7 mouse cellular contexts compared by ENCODE assay signal in the genomic region with DNA sequence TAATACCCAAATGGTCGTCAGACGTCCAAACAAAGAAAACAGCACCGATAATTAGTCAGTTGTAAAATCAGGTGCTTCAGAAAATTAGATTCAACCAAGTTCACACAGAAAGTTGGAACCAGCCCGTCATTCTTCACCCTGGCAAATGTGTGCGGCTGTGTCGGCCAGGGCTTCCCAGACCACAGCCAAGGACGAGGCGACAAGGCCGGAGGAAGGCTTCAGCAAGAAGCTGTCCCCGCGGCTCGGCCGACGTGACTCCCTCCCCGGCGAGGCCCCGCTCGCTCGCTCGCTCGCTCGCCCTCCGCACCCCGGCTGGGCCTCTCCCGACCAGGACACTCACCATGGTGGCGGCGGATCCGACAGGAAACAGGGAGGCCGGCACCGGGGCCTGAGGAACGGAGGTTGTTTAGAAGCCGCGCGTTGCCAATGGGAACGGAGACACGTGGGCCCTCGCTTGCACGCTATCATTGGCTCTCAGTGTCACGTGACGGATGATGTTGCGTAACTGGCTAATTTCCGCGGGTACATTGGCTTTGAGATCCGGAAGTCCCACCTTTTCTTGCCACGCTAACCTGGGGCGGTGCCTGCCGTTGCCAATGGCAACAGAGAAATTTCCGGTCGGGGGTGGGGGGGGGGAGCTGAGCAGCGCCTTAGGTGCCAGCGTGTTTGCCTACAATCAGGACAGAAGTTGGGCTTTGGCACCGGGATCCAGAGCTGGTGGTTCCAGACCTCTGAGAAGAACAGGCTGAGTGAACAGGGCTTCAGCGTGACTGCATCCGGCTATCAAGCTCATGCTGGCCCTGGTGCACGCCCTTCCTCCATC. TPM values are rescaled to one million over a fixed set of nuclear protein-coding genes. Genes with fewer than 3 reads are reported as not detected.
DNase-seq lines count a peak whose midpoint lies in the region; ATAC-seq lines count a peak whose summit lies in the region.

A gene (minus strand): TSS at position 512 of the 823 bp plus-strand sequence.

- no peaks in the 10 kb centered on the region for H3K9me3 ChIP-seq in embryonic facial prominence, embryonic 11.5 days (replicated peaks; ENCODE audit: control insufficient read depth, low read length)
- no peaks in the 10 kb centered on the region for H3K9me3 ChIP-seq in limb, embryonic 10.5 days (replicated peaks)
- H3K9me3 ChIP-seq in midbrain, embryonic 13.5 days: no peaks in the 10 kb centered on the region

- peak within 1 kb of the TSS; percentile 84 for H3K4me3 ChIP-seq in embryonic facial prominence, embryonic 11.5 days (ENCODE audit: low read depth, low read length)
- H3K4me3 ChIP-seq in limb, embryonic 10.5 days: peak within 1 kb of the TSS; percentile 88
- H3K4me3 ChIP-seq in midbrain, embryonic 13.5 days (replicated peaks): peak within 1 kb of the TSS; percentile 63

- ATAC-seq in embryonic facial prominence, embryonic 11.5 days (replicated peaks; ENCODE audit: insufficient number of reproducible peaks, low FRiP score, low TSS enrichment, low read depth): peak; percentile 99
- ATAC-seq in granulocyte monocyte progenitor cell, adult 5-6 weeks (replicated peaks; ENCODE audit: poor library complexity, severe bottlenecking): peak; percentile 98
- ATAC-seq in midbrain, embryonic 13.5 days: peak; percentile 100

- H3K36me3 ChIP-seq in embryonic facial prominence, embryonic 11.5 days (replicated peaks; ENCODE audit: control insufficient read depth, insufficient read depth, low read depth, low read length): no peaks in the 10 kb centered on the region
- no peaks in the 10 kb centered on the region for H3K36me3 ChIP-seq in limb, embryonic 10.5 days
- peaks cover under 1% of the 10 kb centered on the region; the same call in 1 of the 2 replicates for H3K36me3 ChIP-seq in midbrain, embryonic 13.5 days

- no peaks in the 10 kb centered on the region for H3K27me3 ChIP-seq in embryonic facial prominence, embryonic 11.5 days (ENCODE audit: control insufficient read depth, insufficient read depth, low read length)
- H3K27me3 ChIP-seq in limb, embryonic 10.5 days (ENCODE audit: low read depth, poor library complexity, severe bottlenecking): no peaks in the 10 kb centered on the region
- H3K27me3 ChIP-seq in midbrain, embryonic 13.5 days: no peaks in the 10 kb centered on the region

- under 1% methylated on average over 54 of the region's 55 CpGs for WGBS in embryonic facial prominence, embryonic 11.5 days
- 1% methylated on average over 55 of the region's 55 CpGs for WGBS in limb, embryonic 10.5 days
- WGBS in midbrain, embryonic 13.5 days: under 1% methylated on average over 55 of the region's 55 CpGs

- no peaks in the 10 kb centered on the region for H3K4me1 ChIP-seq in embryonic facial prominence, embryonic 11.5 days (ENCODE audit: control insufficient read depth, insufficient read depth, low read length)
- H3K4me1 ChIP-seq in limb, embryonic 10.5 days: peaks cover 7% of the 10 kb centered on the region
- H3K4me1 ChIP-seq in midbrain, embryonic 13.5 days (replicated peaks): peaks cover 19% of the 10 kb centered on the region

- H3K9ac ChIP-seq in embryonic facial prominence, embryonic 11.5 days (replicated peaks; ENCODE audit: low read length): peak within 1 kb of the TSS; percentile 79
- H3K9ac ChIP-seq in midbrain, embryonic 13.5 days (replicated peaks): peak within 1 kb of the TSS; percentile 69

- peak; percentile 98 for DNase-seq in adrenal gland, postnatal 14 days
- peak; percentile 100 for DNase-seq in embryonic facial prominence, embryonic 11.5 days (ENCODE audit: low spot score)
- DNase-seq in kidney, adult 11 months: peak; percentile 97
- peak; percentile 96 for DNase-seq in limb, embryonic 10.5 days (ENCODE audit: low spot score)
- DNase-seq in spleen, adult 12 weeks (ENCODE audit: low spot score): peak; percentile 86

- 0 out of 2 replicates have a peak within 1 kb of the TSS, but pooled peaks have one; percentile 16 for H3K27ac ChIP-seq in embryonic facial prominence, embryonic 11.5 days (replicated peaks; ENCODE audit: low read depth, low read length)
- H3K27ac ChIP-seq in limb, embryonic 10.5 days: peak within 1 kb of the TSS; percentile 87
- H3K27ac ChIP-seq in midbrain, embryonic 13.5 days: peak within 1 kb of the TSS; percentile 53

- H3K4me2 ChIP-seq in embryonic facial prominence, embryonic 11.5 days (ENCODE audit: low read depth, low read length): peak within 1 kb of the TSS; percentile 46
- peak within 1 kb of the TSS; percentile 76 for H3K4me2 ChIP-seq in midbrain, embryonic 13.5 days (replicated peaks)

RNA-seq across cellular contexts. Expression of the gene that starts here (rescaled TPM):
- 43.7 and 46.3 TPM in 2 replicates for total RNA-seq in adrenal gland, postnatal 14 days (2021)
- polyA plus RNA-seq in embryonic facial prominence, embryonic 11.5 days (2014; fragmentation: Nextera tagmentation; extraction: Ambion mirVana): 56.1 and 60.1 TPM in 2 replicates
- 32.8 and 34.2 TPM in 2 replicates for total RNA-seq in granulocyte monocyte progenitor cell, adult 5-6 weeks (2014; fragmentation: Nextera tagmentation)
- total RNA-seq in granulocyte monocyte progenitor cell, adult 5-6 weeks (2017): 33.9 and 35.4 TPM in 2 replicates
- polyA plus RNA-seq in limb, embryonic 10.5 days (2016; fragmentation: Nextera tagmentation; extraction: Ambion mirVana): 35.3 and 35.6 TPM in 2 replicates
- 51.2 and 52.2 TPM in 2 replicates for polyA plus RNA-seq in midbrain, embryonic 13.5 days (2015; fragmentation: Nextera tagmentation; extraction: Ambion mirVana)

Comparison
In these comparisons a context has a peak if more than half of its experiments do, and no peak if none do; other contexts are left out.
1. Peak in every context shown above with its lines: DNase-seq, ATAC-seq, H3K4me3 ChIP-seq and H3K27ac ChIP-seq.
2. H3K27ac ChIP-seq: peak in every context shown above with its lines; median percentile 87 in limb, embryonic 10.5 days; 53 in midbrain, embryonic 13.5 days; 16 in embryonic facial prominence, embryonic 11.5 days.